Mouse (Mus musculus): ENCODE data around the gene Gm884.

DNA sequence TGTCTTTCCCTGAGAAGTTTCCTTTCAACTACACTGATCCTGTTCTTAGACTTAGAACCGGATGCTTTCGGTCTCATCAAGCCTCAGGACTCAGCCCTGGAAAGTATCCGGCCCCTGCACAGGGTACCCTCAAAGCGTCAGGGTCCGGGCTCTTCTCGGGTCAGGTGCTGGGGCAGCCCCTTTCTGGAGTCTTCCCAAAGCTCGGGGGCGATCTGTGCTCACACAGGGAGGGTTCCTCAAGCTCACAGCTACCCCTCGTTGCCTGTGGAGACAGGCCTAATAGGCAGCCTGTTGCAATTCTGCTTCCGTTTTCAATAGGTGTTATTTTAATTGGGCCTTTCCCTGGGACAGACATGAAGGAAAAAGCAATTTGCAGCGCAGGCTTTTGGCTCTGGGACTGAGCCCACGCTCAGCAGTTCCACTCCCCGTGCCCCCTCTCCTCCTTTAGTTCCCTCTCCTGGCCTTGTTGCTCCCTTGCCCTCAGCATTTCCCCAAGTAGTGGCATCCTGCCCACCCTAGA, 46.0 kb upstream of the Gm884 start:
- TF ChIP-seq CTCF (IDR thresholded peaks at IDR 0.05; ENCODE audit: insufficient read depth, low read length) (no peak), POLR2A (IDR thresholded peaks at IDR 0.05; ENCODE audit: borderline replicate concordance, extremely low read depth, low read depth, low read length) (no peak)

Measured in lung, adult 2 months (tissue).